Mouse (Mus musculus) gastrocnemius, postnatal 25 days (tissue): ENCODE results near the gene Gcnt7. TPM values are rescaled to one million over a fixed set of nuclear protein-coding genes. Genes with fewer than 3 reads are reported as not detected.

Source experiments
- DNase-seq: peaks from one replicate; pipeline ENCODE4 v3.0.0; 2022
- total RNA-seq, 2 experiments: library from RNA; stranded (reverse); gene quantifications; 1 replicate in 1 of 2; 2 replicates in 1 of 2; pipeline ENCODE4 v1.2.3; 2021

Gene Gcnt7
- total RNA-seq, 2 experiments from 2014 or later = not detected

GRCm38 (mm10) chr2:172460647-172461046 lies 2.3 kb upstream of the Gcnt7 start:
- DNase-seq = no peak

GRCm38 (mm10) chr2:172452458-172452857 lies 5.9 kb downstream of the Gcnt7 start:
- DNase-seq = no peak

GRCm38 (mm10) chr2:172452031-172452430 lies 6.4 kb downstream of the Gcnt7 start:
- no peak for DNase-seq

GRCm38 (mm10) chr2:172450640-172451039 lies 7.8 kb downstream of the Gcnt7 start:
- no peak for DNase-seq

GRCm38 (mm10) chr2:172448329-172448728 lies 10.1 kb downstream of the Gcnt7 start:
- DNase-seq = no peak

GRCm38 (mm10) chr2:172447317-172447716 lies 11.1 kb downstream of the Gcnt7 start:
- DNase-seq = no peak

- no peak for DNase-seq
These were observed 12.8 kb downstream of the Gcnt7 start for GRCm38 (mm10) chr2:172445617-172446016.

- no peak for DNase-seq
These were observed 17.2 kb downstream of the Gcnt7 start for GRCm38 (mm10) chr2:172441176-172441575.

- no peak for DNase-seq
These were observed 17.8 kb downstream of the Gcnt7 start for GRCm38 (mm10) chr2:172440640-172441005.

- DNase-seq = peak; percentile 98
These were observed 18.4 kb downstream of the Gcnt7 start, which contains the start of gene Rtf2 for GRCm38 (mm10) chr2:172439843-172440639. Rtf2 (plus strand) TSS chr2:172440556.

GRCm38 (mm10) chr2:172437371-172437952 lies 20.9 kb downstream of the Gcnt7 start:
- DNase-seq = no peak

- DNase-seq = no peak
These were observed 24.6 kb downstream of the Gcnt7 start for GRCm38 (mm10) chr2:172433746-172434145.

GRCm38 (mm10) chr2:172430609-172431008 lies 27.8 kb downstream of the Gcnt7 start:
- DNase-seq = no peak

- DNase-seq = no peak
These were observed 40.2 kb downstream of the Gcnt7 start for GRCm38 (mm10) chr2:172418208-172418607.

- no peak for DNase-seq
These were observed 41.5 kb downstream of the Gcnt7 start for GRCm38 (mm10) chr2:172416876-172417275.

GRCm38 (mm10) chr2:172416218-172416617 lies 42.2 kb downstream of the Gcnt7 start:
- no peak for DNase-seq

- no peak for DNase-seq
These were observed 44.5 kb downstream of the Gcnt7 start for GRCm38 (mm10) chr2:172413894-172414293.

GRCm38 (mm10) chr2:172413273-172413672 lies 45.1 kb downstream of the Gcnt7 start:
- no peak for DNase-seq

- DNase-seq = no peak
These were observed 45.9 kb downstream of the Gcnt7 start for GRCm38 (mm10) chr2:172412454-172412853.

GRCm38 (mm10) chr2:172411091-172411490 lies 47.3 kb downstream of the Gcnt7 start:
- DNase-seq = no peak

- no peak for DNase-seq
These were observed 47.7 kb downstream of the Gcnt7 start for GRCm38 (mm10) chr2:172410686-172411085.

- DNase-seq = no peak
These were observed 50.9 kb downstream of the Gcnt7 start for GRCm38 (mm10) chr2:172407499-172407898.

- no peak for DNase-seq
These were observed 52.2 kb downstream of the Gcnt7 start for GRCm38 (mm10) chr2:172406173-172406572.

- no peak for DNase-seq
These were observed 53.4 kb downstream of the Gcnt7 start for GRCm38 (mm10) chr2:172405011-172405410.
